Mouse (Mus musculus): ENCODE measurements at regions not wholly inside any gene's neighbourhood (a gene's known extent, or its start where the extent isn't known, plus 50 kb on each side); places are given as distances from the start of the nearest gene placed in this dataset.

- WGBS: 43% methylated on average over 1 of the region's 1 CpGs
- H3K4me2 ChIP-seq (replicated peaks): no peak overlapping the region
Measured at GRCm38 (mm10) chr1:22943995-22944394, 138.2 kb upstream of the Rims1 start.

GRCm38 (mm10) chr1:22939816-22940215 is 134.0 kb upstream of the Rims1 start:
- no peak for ATAC-seq (ENCODE audit: low FRiP score)
- no peak for DNase-seq (ENCODE audit: low spot score)
- Histone ChIP-seq H3K27me3 (ENCODE audit: control insufficient read depth, insufficient read depth, low read length) (no peaks in the 10 kb centered on the region), H3K4me3 (replicated peaks; ENCODE audit: low read length) (no peak overlapping the region), H3K27ac (no peak overlapping the region), H3K4me1 (replicated peaks; ENCODE audit: control insufficient read depth, insufficient read depth, low read length) (no peaks in the 10 kb centered on the region), H3K9me3 (ENCODE audit: control insufficient read depth, low read length) (no peaks in the 10 kb centered on the region), H3K9ac (no peak overlapping the region), H3K4me2 (replicated peaks) (no peak overlapping the region), H3K36me3 (replicated peaks; ENCODE audit: control insufficient read depth, insufficient read depth) (no peaks in the 10 kb centered on the region)
- 95% methylated on average over 6 of the region's 6 CpGs for WGBS

More at GRCm38 (mm10) chr1:22943995-22944394, 138.2 kb upstream of the Rims1 start:
- Histone ChIP-seq H3K4me3 (replicated peaks; ENCODE audit: low read length) (no peak overlapping the region), H3K9ac (no peak overlapping the region), H3K4me1 (replicated peaks; ENCODE audit: control insufficient read depth, insufficient read depth, low read length) (no peaks in the 10 kb centered on the region), H3K27me3 (ENCODE audit: control insufficient read depth, insufficient read depth, low read length) (no peaks in the 10 kb centered on the region), H3K9me3 (ENCODE audit: control insufficient read depth, low read length) (no peaks in the 10 kb centered on the region), H3K27ac (no peak overlapping the region), H3K36me3 (replicated peaks; ENCODE audit: control insufficient read depth, insufficient read depth) (no peaks in the 10 kb centered on the region)
- ATAC-seq (ENCODE audit: low FRiP score): no peak
- no peak for DNase-seq (ENCODE audit: low spot score)

DNA sequence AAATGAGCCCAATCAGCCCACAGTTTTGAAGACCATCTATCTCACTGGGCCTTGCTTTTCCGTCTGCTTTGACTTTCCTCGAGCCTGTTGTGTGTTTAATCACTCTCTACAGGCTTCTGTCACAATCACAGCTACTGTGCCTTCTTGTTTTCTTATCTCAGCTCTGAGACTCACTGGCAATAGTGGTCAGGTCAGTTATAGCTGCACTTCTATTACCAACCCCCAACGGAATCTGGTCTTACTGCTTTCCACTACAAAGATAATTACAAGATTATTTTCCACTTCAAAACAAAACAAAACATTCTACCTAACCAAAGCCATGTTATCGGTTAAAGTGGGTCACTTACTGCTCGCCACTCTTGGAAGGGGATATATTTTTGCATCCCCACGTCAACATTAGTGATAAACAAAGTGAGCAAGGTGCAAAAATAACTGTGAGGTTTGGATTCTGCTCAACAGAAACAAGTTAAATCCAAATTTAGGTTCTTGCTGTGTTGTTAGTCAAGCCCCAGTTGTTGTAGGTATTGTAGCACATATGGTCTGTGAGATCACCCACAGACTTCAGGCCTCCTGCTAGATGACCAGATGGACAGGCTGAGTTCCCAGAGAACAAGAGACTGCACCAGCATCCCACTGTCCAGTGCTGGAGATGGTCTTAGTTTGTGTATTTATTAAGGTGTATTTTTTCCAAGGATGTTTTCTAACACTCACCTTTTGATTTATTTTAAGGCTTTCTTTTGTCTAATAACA is 125.5 kb upstream of the Rims1 start:
- Histone ChIP-seq H3K9me3 (ENCODE audit: control insufficient read depth, low read length) (no peaks in the 10 kb centered on the region), H3K4me1 (replicated peaks; ENCODE audit: control insufficient read depth, insufficient read depth, low read length) (no peaks in the 10 kb centered on the region), H3K4me2 (replicated peaks) (no peak overlapping the region), H3K9ac (no peak overlapping the region), H3K27me3 (ENCODE audit: control insufficient read depth, insufficient read depth, low read length) (no peaks in the 10 kb centered on the region), H3K36me3 (replicated peaks; ENCODE audit: control insufficient read depth, insufficient read depth) (no peaks in the 10 kb centered on the region), H3K27ac (no peak overlapping the region), H3K4me3 (replicated peaks; ENCODE audit: low read length) (no peak overlapping the region)
- 82% methylated on average over 6 of the region's 6 CpGs for WGBS
- no peak for DNase-seq (ENCODE audit: low spot score)
- no peak for ATAC-seq (ENCODE audit: low FRiP score)

- H3K9me3 ChIP-seq (ENCODE audit: control insufficient read depth, low read length): no peaks in the 10 kb centered on the region
- H3K4me2 ChIP-seq (replicated peaks): no peak overlapping the region
- ATAC-seq (ENCODE audit: low FRiP score) (no peak), DNase-seq (ENCODE audit: low spot score) (no peak)
- no peak overlapping the region for H3K9ac ChIP-seq
- H3K36me3 ChIP-seq (replicated peaks; ENCODE audit: control insufficient read depth, insufficient read depth): no peaks in the 10 kb centered on the region
- no peak overlapping the region for H3K27ac ChIP-seq
- H3K27me3 ChIP-seq (ENCODE audit: control insufficient read depth, insufficient read depth, low read length): no peaks in the 10 kb centered on the region
- no peak overlapping the region for H3K4me3 ChIP-seq (replicated peaks; ENCODE audit: low read length)
- no peaks in the 10 kb centered on the region for H3K4me1 ChIP-seq (replicated peaks; ENCODE audit: control insufficient read depth, insufficient read depth, low read length)
- 89% methylated on average over 2 of the region's 2 CpGs for WGBS
Measured at GRCm38 (mm10) chr1:22902992-22903391, 97.2 kb upstream of the Rims1 start.

- H3K27ac ChIP-seq: no peak overlapping the region
- H3K27me3 ChIP-seq (ENCODE audit: control insufficient read depth, insufficient read depth, low read length): no peaks in the 10 kb centered on the region
- DNase-seq (ENCODE audit: low spot score): no peak
- H3K4me1 ChIP-seq (replicated peaks; ENCODE audit: control insufficient read depth, insufficient read depth, low read length): no peaks in the 10 kb centered on the region
- WGBS: 75% methylated on average over 5 of the region's 5 CpGs
- H3K4me3 ChIP-seq (replicated peaks; ENCODE audit: low read length): no peak overlapping the region
- no peaks in the 10 kb centered on the region for H3K36me3 ChIP-seq (replicated peaks; ENCODE audit: control insufficient read depth, insufficient read depth)
- no peak for ATAC-seq (ENCODE audit: low FRiP score)
- H3K9ac ChIP-seq: no peak overlapping the region
- no peaks in the 10 kb centered on the region for H3K9me3 ChIP-seq (ENCODE audit: control insufficient read depth, low read length)
- H3K4me2 ChIP-seq (replicated peaks): no peak overlapping the region
Measured at GRCm38 (mm10) chr1:22901018-22901625, 95.3 kb upstream of the Rims1 start.

- Histone ChIP-seq H3K9ac (no peak overlapping the region), H3K9me3 (ENCODE audit: control insufficient read depth, low read length) (no peaks in the 10 kb centered on the region), H3K4me2 (replicated peaks) (no peak overlapping the region), H3K4me3 (replicated peaks; ENCODE audit: low read length) (no peak overlapping the region), H3K27ac (no peak overlapping the region), H3K4me1 (replicated peaks; ENCODE audit: control insufficient read depth, insufficient read depth, low read length) (no peaks in the 10 kb centered on the region), H3K27me3 (ENCODE audit: control insufficient read depth, insufficient read depth, low read length) (no peaks in the 10 kb centered on the region), H3K36me3 (replicated peaks; ENCODE audit: control insufficient read depth, insufficient read depth) (no peaks in the 10 kb centered on the region)
- 89% methylated on average over 3 of the region's 3 CpGs for WGBS
- DNase-seq (ENCODE audit: low spot score): no peak
- no peak for ATAC-seq (ENCODE audit: low FRiP score)
Measured at GRCm38 (mm10) chr1:22895099-22895498, 89.3 kb upstream of the Rims1 start.

DNA sequence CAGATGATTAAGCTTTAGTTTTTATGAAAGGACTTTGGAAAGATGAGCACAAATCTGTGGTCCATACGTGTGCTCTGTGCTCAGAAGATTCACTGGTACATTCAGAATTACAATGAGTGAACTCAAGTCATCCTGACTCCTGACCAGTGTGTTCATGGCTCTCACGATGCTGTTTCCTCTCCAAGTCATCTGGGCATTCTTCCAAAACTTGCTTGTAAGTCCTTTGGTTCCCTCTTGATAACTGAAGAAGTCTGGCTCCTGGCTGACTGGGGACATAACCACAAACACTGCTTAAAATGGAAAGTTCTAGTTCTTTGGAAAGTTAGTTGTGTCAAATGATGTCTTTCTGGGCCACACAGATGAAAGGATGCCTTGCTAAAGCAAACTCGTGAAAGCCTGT is 57.2 kb upstream of the Rims1 start:
- no peak overlapping the region for H3K9ac ChIP-seq
- DNase-seq (ENCODE audit: low spot score) (no peak), ATAC-seq (ENCODE audit: low FRiP score) (no peak)
- no peak overlapping the region for H3K4me3 ChIP-seq (replicated peaks; ENCODE audit: low read length)
- H3K4me1 ChIP-seq (replicated peaks; ENCODE audit: control insufficient read depth, insufficient read depth, low read length): no peaks in the 10 kb centered on the region
- no peaks in the 10 kb centered on the region for H3K9me3 ChIP-seq (ENCODE audit: control insufficient read depth, low read length)
- WGBS: 87% methylated on average over 3 of the region's 3 CpGs
- H3K4me2 ChIP-seq (replicated peaks): no peak overlapping the region
- H3K27me3 ChIP-seq (ENCODE audit: control insufficient read depth, insufficient read depth, low read length): no peaks in the 10 kb centered on the region
- no peak overlapping the region for H3K27ac ChIP-seq
- H3K36me3 ChIP-seq (replicated peaks; ENCODE audit: control insufficient read depth, insufficient read depth): no peaks in the 10 kb centered on the region

All from hindbrain, embryonic 14.5 days (tissue).